Mouse (Mus musculus) cerebellum, adult 11 months (tissue): ENCODE results near the gene Nt5c.
"Not testable (repeated sequence)": the region's sequence is repeated elsewhere in the genome, so short reads cannot be mapped to it uniquely, and the experiment has no call there.

Source experiments
- DNase-seq: peaks from one replicate; pipeline ENCODE4 v3.0.0; 2022

Gene Nt5c

DNA sequence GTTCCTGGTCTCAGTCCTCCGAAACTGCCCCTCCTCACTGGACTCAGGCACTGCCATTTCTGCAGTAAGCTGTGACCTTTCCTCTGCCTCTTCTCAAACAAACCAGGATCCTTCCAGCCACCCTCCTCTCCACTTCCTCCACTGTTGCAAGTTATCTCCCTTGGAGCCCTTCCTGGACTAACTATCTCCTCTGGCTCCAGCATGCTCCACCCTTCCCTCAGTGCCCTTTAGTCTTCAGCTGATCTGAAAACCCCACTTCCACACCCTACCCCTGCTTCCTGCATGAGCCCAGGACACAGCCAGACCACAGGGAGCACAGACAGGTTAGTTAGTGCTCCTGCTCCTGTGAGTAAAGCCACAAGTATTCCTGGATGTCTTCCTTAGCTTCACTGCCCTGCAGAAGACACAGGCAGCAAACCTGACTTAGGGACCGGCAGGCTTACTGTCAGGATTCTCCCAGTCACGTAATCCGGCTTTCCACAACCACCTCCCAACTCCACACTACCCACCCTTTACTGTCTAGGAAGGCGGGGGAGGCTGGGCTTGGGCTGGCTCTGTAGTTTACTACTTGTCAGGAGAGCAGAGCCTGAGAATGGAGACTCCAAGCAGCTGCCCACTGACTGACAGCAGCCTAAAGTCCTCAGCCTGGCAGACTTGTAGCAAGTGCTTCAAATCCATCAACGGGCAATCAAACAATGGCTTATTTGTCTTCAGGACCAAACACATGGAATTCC lies 18.3 kb upstream of the Nt5c start:
- no peak for DNase-seq

DNA sequence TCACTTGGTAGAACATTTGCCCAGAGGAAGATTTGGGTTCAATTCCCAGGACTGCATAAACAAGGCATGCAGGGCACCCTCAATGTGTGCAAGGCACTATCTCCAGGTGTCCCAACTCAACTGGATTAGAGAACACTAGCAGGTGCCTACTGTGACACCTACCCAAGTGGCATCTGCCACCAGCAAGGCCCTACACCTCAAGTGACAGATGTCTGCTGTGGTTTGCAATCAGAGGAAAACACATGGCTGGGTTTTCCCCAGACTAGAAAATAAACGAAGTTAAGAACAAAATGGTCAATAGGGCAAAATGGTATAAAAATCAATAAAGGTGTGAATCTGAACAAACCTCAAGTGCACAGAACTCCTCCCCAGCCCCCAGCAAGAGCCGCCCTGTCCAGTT lies 16.4 kb upstream of the Nt5c start:
- DNase-seq = no peak

DNA sequence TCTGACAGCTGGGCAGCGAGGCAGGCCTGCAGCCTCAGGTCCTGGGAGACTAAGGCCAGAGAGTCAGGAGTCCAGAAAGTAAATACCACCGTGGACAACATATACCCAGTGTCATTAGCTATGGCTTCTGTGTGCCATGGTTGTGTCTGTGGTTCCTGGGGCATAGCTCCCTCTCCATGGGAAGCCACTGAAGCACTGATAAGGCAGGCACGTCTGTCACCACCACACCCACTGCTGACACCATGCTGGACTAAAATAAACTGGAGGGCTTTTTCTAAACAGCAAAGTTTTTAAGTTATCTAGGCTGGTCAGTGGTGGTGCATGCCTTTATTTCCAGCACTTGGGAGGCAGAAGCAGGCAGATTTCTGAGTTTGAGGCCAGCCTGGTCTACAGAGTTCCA lies 14.9 kb upstream of the Nt5c start:
- no peak for DNase-seq

DNA sequence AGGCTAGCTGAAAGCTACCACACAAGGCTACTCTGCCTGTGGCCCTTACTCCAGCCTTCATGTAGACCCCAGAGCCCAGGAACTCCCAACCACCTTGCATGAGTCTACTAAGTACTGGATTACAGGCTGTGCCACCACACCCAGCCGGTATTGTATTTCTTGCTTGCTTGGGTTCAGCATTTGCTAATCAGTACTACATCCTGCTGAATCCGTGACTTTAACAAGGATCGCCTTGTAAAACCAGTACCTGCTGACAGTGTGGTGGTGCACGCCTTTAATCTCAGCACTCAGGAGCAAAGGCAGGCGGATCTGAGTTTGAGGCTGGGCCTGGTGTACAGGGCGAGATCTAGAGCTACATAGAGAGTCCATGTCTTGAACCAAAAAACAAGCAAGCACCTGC lies 11.0 kb upstream of the Nt5c start:
- DNase-seq = no peak

DNA sequence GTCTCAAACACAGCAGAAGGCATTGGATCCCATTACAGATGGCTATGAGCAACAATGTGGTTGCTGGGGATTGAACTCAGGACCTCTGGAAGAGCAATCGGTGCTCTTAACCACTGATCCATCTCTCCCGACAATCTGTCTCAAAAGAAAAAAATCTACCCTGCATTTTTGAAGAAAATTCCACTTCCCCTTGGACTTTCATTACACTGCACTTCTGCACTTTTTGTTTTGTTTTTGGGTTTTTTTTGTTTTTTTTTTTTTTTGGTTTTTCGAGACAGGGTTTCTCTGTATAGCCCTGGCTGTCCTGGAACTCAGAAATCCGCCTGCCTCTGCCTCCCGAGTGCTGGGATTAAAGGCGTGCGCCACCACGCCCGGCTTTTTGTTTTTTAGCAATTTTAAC lies 4.9 kb upstream of the Nt5c start:
- DNase-seq = not testable (repeated sequence)

DNA sequence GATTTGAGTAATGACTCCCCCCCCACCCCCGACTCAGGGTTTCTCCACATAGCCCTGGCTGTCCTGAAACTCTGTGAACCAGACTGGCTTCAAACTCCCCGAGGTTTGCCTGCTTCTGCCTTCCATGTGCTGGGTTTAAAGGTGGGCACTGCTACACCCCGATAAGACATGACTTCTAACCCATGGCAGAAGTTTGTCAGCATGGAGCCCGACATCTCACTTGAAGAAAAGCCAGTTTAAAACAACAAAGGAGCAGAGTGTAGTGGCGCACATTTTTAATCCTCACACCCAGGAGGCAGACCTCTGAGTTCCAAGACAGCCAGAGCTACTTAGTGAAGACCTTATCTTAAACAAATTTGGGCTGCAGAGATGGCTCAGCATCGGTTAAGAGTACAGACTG lies 725 bp upstream of the Nt5c start:
- no peak for DNase-seq

DNA sequence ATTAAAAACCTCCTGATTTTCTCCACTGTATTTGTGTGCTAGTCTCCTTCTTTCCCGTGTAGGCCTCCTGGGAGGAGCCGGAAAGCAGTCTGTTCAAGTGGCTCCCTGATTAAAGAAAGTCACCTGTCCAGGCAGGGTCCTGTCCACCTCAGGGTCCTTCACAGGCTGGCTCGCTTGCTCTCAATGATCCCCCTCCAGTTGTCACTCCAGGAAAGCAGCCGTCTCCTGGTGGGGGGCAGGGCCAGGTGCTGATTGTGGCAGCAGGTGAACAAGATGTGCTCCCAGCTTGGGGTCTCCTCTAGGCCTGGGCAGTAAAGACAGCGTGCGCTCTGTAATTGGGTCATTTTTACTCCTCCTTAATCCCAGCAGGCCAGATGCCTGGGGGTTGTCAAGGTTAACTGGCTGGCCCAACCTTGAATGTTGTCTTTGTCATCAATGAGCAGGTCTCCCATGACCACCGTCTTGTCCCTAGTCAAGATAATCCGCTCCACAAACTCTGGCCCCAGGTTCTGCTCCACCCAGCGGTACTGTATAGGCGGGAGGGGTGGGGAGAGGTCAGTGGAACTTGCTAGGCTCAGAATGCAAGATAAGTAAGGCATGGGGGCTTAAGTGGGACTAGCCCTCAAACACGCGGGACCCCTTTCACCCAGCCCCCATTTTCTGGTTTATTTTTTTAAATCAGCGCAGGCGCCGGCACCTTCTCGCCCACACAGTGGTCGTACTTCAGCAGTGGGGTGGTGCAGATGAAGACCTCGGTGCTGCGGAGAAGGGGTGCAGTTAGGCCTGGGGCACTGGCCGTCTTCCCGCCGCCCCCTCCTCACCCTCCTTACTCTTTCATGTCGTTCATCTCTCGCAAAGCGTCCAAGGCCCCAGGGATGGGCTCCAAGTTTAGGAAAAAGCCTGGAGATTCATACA lies 964 bp downstream of the Nt5c start:
- no peak for DNase-seq

DNA sequence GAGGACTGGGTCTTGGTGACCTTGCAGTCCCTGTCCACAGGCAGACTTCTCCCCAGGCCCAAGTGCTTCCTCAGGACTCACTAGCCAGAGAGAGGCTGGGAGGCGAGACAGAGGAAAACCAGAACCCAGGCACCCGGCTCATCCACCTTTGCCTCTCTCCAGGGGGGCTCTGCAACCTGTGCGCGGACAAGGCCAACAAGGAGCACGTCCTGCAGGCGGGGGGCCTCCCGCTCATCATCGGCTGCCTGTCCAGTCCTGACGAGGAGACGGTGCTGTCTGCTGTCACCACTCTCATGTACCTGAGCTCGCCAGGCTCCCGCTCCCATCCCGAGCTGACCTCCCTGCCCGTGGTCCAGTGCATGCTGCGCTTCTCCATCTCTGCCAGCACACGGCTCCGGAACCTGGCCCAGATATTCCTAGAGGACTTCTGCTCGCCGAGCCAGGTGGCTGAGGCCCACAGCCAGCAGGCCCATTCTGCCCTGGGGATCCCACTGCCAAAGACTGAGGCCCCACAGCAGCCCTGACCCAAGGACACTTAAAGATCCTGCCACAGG lies 3.0 kb downstream of the Nt5c start:
- DNase-seq = peak; percentile 66

DNA sequence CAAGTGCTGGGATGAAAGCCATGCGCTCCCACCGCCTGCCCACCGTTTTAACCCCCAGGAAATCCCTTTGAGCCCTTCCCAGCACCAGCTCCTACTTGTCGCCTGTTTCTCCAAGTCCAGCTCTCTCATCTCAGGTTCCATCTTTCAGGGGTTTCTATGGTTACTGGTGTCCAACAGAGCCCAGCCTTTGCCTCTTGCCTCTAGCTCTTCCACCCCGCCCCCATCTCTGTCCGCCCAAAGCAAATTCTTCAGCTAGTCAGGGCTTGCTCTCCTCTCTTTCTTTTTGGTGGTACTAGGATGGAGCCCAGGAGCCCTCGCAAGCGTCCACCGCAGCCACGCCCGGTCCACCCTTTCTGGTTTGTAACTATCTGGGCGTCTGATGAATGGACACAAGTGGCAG lies 6.5 kb downstream of the Nt5c start:
- no peak for DNase-seq

DNA sequence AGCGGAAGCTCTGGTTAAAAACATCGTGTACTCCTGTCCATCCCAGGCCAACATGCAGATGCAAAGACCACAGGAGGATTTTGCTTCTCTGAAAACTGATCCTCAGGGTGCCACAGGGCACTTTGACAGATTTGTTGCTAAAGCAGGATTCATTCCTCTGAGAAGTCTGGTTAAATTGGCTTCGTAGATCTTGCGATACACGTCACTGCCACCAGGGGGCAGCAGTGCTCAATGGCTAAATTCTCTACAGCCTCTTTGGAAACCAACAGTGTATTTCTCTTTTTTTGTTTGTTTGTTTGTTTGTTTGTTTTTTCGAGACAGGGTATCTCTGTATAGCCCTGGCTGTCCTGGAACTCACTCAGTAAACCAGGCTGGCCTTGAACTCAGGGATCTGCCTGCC lies 7.9 kb downstream of the Nt5c start:
- peak; percentile 78 for DNase-seq

DNA sequence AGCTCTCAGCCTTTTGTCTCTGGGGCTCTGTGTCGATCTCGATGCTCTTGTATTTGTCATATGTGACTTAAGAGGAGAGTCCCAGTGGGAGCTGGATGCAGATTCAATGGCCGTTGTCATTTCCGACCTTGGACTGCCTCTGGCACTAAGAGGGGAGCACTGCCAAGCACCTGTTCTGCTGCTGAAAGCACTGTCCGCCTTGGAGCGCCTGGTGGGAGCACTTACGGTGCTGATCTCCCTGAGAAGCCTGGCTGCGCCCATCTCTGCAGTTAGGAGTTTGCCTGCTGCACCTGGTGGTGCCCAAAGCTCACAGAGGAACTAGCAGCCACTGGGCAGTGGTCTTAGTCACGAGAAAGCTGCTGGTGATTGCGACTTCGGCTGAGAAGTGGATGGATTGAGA lies 8.4 kb downstream of the Nt5c start:
- DNase-seq = no peak

DNA sequence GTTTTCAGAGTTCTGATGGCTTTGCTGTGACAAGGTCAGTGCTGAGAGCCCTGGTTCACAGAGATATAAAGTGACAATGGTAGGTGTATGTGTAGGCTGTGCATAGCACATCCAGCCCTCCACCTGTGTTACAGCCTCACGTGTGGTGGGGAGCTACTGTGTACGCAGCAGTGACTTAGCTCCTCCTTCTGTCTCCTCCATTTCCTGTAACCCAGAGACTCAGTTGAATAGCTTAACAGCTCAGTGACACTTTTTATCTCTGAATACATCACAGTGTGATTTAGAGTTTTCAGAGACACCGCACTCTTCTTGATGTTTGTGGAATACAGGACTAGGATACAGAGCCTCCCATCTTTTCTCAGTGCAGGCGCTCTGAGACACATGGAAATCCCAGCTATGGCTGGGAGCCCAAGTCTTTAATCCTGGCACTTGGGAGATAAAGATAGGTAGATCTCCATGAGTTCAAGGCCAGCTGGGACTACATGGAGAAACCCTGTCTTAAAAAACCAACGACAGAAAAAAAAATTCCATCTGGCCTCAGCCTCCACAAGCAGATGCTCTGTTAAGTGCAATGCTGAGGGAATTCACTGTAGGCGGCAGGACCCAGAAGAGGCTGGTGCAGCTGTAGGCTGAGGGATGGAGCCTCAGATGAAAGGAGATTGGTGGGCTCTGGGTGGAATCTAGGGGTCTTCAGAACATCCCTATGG lies 10.0 kb downstream of the Nt5c start:
- no peak for DNase-seq

DNA sequence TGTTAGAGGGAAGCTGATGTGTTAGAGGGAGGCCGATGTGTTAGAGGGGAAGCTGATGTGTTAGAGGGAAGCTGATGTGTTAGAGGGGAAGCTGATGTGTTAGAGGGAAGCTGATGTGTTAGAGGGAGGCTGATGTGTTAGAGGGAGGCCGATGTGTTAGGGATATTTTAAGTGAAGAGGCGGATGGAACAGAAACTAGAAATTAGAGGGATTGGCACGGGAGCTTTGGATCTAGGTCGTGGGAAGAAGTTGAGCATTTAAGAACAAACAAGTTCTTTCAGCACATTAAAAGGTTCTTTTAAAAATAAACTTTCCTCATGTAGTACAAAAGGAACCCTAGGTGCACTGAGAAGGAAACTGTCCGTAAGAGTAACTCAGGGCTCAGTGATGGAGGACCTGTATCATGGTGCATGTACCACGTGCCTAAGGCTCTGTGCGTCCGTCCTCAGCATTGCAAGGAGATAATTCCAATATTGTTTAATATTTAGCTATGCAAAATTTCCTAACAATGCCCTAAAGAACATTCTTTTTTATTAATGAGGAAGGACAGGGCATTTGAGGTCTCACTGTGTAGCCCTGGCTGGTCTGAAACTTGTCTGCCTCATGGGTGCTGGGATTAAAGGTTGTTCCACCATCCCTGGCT lies 13.2 kb downstream of the Nt5c start:
- no peak for DNase-seq

DNA sequence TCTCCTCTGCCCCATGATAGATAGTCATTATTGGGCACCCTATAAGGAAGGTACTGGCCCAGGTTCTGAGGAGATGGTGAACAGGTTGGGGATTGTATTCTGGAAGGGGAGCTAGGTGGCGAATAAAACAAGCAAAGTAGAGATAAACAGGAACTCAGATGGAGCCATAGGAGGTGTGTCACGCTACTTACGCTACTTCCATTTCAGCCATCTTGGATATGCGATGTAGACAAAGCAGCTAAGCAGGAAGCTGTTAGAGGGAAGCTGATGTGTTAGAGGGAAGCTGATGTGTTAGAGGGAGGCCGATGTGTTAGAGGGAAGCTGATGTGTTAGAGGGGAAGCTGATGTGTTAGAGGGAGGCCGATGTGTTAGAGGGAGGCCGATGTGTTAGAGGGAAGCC lies 14.3 kb downstream of the Nt5c start:
- DNase-seq = not testable (repeated sequence)

DNA sequence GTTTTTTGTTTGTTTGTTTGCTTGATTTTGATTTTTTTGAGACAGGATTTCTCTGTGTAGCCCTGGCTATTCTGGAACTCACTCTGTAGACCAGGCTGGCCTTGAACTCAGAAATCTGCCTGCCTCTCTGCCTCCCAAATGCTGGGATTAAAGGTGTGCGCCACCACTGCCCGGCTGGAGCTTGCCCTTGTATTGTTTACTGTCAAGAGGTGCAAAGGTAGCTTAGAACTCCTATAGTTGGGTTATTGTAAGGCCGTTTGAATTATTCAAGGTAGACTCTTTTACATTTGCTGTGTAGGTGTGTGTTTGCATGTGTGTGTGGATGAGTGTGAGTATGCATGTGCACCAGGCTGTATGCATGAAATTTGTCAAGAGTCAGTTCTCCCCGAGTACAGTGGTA lies 15.0 kb downstream of the Nt5c start:
- not testable (repeated sequence) for DNase-seq

DNA sequence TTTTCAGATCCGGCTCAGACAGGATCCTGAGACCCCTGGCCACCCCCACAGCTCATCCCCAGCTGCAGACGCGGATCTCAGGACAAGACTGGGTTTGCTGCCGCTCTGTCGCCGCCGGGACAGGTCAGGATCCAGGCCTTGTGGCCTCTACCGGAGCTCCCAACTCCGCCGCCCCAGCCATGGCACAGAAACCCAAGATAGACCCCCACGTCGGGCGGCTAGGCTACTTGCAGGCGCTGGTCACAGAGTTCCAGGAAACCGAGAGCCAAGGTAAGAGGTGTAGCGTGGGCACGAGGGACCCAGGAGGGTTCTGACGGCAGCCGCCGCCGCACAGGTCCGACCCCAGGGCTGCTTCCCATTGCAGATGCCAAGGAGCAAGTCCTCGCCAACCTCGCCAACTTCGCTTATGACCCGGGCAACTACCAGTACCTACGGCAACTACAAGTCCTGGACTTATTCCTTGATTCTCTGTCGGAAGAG lies 15.9 kb downstream of the Nt5c start:
- no peak for DNase-seq

DNA sequence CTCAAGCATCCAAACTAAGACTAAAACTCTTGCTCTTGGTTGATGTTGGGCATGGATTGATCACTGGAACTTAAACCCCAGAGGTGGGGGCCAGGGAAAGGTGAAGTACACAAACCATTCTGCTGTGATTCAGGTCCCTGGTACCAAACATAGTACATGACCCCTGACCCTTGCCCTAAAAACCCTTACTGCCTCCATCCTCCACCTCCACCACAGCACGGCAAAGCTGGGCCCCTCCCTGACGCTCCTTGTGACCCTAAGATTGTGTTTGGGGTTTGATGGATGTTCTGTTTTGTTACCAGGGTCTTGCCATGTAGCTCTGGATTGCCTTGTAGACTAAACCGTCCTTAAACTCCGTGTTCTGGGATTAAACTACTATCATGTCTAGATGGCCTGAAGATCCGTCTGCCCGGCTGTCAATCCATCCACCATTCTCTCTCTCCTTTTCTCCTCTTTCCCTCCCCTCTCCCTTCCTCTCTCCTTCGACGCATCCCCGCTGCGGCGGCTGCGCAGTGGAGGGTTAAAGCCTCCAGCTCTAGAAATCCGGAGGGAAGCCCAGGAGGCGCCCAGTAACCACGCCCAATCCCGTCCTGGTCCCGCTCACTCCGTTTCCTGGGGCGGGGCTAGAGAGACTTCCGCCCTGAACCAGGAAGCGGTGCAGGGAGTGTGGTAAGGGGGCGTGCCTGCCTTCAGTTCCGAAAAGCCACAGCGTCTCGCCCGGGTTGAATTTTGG lies 16.5 kb downstream of the Nt5c start, which contains the start of gene Armc7:
Armc7 (plus strand) TSS at position 643 of the 733 bp plus-strand sequence.
- peak; percentile 92 for DNase-seq

DNA sequence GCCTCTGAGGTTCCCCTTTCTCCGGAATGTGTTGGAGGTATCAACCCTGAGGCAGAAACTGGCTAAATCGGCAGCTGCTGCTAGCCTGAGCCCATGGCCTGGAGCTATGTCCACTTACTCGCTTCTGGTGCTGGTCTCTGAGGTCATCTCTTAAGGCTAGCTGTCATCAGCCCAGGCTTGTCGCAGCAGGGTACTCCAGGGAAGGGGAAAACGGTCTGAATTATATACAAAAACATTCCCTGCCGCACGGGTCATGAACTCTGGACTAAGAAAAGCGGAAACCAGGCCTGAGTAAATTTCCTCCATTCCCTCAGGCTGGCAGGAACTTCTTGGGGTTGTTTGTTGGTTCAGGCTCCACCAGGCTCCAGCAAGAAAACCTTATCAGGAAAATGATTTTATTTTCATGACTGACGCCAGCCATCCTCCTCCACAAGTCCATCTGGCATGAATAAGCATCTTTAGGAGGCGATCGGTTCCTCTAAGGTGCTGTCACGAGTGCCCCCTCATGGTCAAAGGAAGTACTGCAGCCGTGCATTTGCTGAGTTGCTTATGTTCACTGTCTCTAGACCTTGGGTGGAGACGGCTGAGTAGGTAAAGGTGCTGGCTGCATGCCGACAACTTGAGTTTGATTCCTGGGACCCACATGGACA lies 17.9 kb downstream of the Nt5c start:
- peak; percentile 97 for DNase-seq

DNA sequence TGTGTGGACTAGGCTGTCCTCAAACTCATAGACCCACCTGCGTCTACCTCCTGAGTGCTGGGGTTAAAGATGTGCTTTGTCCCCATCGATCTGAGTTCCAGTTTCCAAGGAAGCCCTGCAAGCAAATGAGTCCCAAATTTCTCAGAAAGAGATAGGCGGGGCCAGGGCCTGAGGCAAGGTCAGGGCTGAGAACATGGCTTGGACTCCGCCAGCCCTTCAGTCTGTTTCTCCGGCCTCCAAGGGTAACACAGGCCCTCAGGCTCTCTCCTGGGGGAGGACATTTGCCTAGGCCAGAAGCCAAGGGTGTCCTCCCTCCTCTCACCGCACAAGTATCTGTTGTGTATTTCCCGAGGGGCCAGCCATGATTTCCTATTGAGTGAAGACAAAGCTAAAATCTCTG lies 19.5 kb downstream of the Nt5c start:
- no peak for DNase-seq

DNA sequence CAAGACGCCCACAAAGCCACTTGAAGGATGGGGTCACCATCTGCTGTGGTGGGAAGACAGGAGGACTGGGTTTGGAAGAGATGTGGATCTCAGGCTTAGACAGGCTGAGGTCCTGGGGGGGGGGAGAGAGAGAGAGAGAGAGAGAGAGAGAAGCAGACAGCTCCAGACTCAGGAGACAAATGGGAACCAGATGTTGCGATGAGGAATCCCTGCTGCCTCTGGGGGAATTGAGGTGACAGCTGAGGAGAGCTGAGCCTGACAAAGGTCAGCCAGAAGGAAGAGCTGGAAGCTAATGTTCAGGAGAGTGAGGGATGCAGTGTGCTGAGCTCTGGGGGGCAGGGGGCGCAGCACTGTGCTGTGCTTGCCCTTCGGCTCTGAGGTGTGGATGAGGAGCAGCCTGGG lies 24.4 kb downstream of the Nt5c start:
- DNase-seq = no peak

DNA sequence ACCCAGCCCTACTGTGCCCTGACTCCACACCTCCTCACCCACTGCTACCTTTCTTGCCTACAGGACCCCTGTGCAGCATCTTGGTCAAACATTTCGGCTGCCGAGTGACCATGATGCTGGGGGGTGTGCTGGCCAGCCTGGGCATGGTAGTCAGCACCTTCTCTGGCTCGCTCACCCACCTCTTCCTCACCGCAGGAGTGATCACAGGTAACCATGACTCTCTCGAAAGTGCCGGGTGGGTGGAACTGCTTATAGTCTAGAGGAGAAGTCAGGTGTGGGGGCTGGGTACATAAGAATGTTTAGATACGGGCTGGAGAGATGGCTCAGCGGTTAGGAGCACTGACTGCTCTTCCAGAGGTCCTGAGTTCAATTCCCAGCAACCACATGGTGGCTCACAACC lies 26.8 kb downstream of the Nt5c start:
- no peak for DNase-seq
